Mouse (Mus musculus): Measurements from ENCODE around the gene Igf2. TPM values are rescaled to one million over a fixed set of nuclear protein-coding genes. Genes with fewer than 3 reads are reported as not detected.

Igf2 gene
- polyA plus RNA-seq (2016; fragmentation: Nextera tagmentation; extraction: Ambion mirVana), result 323 and 363 TPM in 2 replicates

DNA sequence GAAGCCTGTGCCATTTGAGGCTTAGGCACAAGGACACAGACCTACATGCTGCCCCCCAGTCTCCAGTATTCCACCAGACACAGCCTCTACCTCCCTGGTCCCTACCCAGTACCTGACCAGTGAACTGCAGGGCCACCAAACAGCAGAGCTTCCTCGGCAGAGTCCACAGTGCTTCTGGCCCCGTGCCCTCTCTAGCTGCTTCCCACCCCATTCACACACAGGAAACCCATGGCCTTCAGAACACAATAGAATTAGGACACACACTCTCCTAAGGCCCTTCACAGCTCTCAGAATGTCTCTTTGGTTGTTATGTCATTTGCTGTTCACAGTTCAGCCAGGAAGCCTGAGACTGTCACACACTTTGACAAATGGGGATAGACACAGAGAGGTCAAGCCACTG lies at the start of gene Igf2:
TSS of gene Igf2 (minus strand) at position 158 of the 400 bp plus-strand sequence.
- no peak for ATAC-seq (ENCODE audit: low FRiP score)
- WGBS, result 73% methylated on average over 2 of the region's 2 CpGs
- H3K27me3 ChIP-seq, result peaks cover 50% of the 10 kb centered on the region

DNA sequence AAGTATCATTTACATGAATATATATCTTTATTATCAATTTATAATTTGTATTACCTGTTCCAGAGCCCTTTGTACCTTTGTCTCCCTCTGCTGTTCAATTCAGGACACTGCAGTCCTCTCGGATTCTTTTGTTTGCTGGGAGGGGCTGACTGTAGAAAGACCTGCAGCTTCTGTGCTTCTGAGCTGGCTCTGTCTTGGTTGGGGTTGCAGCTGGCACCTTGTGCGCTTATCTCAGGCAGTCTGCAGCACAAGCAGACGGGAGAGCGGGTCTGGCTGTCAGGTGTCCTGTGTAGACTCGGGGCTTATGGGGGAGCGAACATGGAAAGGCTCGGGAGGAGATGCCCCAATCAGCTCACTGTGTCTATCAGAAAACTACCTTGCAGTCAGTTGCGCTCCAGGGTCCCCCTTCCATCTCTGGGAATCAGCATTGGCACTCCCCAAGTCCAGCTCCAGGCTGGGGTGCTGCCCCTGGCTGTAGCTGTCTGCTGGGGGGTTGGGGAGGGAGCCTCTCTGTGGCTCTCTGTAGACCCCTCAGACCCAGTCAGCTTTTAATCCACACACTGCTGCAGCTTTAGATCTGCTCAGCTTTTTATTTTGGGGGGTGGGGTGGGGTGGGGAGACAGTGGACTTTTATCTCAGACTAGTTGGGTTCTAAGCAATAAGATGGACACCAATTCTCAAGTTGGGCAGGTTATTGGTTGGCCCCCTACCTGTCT lies 48.3 kb upstream of the Igf2 start:
- peak overlapping the region; percentile 65 for H3K9ac ChIP-seq
- peak overlapping the region; percentile 49 for H3K4me2 ChIP-seq (replicated peaks)
- ATAC-seq (ENCODE audit: low FRiP score), result peak; percentile 56; the same call in 1 of the 2 replicates
- H3K27ac ChIP-seq, result no peak overlapping the region
- peak overlapping the region; percentile 29 for H3K4me3 ChIP-seq
- no peaks in the 10 kb centered on the region for H3K27me3 ChIP-seq
- no peaks in the 10 kb centered on the region for H3K9me3 ChIP-seq (replicated peaks)
- H3K4me1 ChIP-seq, result no peaks in the 10 kb centered on the region
- WGBS, result 21% methylated on average over 8 of the region's 8 CpGs
- H3K36me3 ChIP-seq, result no peaks in the 10 kb centered on the region

More for the DNA sequence above, at the start of gene Igf2:
- no peak within 1 kb of the TSS for H3K4me3 ChIP-seq
- H3K27ac ChIP-seq, result no peak within 1 kb of the TSS
- H3K4me2 ChIP-seq (replicated peaks), result no peak within 1 kb of the TSS
- H3K9me3 ChIP-seq (replicated peaks), result peaks cover 27% of the 10 kb centered on the region
- H3K9ac ChIP-seq, result no peak within 1 kb of the TSS
- H3K36me3 ChIP-seq, result no peaks in the 10 kb centered on the region
- 0 out of 2 replicates have a peak, but pooled peaks cover 3% of the 10 kb centered on the region for H3K4me1 ChIP-seq

DNA sequence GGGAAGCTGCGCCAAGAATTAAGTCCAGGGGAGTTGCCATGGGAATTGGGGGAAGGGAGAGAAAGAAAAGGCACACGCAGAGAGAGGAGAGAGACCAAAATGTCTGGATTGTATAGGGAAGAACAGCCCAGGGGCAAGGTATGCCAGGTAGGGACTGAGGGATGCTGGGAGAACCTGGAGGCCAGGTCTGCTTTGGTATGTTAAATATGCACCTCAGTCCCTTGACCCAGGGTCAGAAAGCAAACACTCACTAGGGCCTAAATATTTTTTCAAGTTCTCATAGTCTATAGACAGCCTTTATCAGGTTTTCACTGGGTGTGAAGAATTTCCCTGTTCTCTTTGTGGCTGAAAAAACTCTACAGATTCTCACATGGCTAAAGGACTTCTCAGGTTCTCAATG lies 40.3 kb upstream of the Igf2 start:
- no peak overlapping the region for H3K9ac ChIP-seq
- ATAC-seq (ENCODE audit: low FRiP score), result no peak
- 85% methylated on average over 2 of the region's 2 CpGs for WGBS
- H3K4me2 ChIP-seq (replicated peaks), result no peak overlapping the region
- no peak overlapping the region for H3K4me3 ChIP-seq
- no peaks in the 10 kb centered on the region for H3K36me3 ChIP-seq
- H3K27me3 ChIP-seq, result no peaks in the 10 kb centered on the region
- no peaks in the 10 kb centered on the region for H3K4me1 ChIP-seq
- no peaks in the 10 kb centered on the region for H3K9me3 ChIP-seq (replicated peaks)
- H3K27ac ChIP-seq, result no peak overlapping the region

DNA sequence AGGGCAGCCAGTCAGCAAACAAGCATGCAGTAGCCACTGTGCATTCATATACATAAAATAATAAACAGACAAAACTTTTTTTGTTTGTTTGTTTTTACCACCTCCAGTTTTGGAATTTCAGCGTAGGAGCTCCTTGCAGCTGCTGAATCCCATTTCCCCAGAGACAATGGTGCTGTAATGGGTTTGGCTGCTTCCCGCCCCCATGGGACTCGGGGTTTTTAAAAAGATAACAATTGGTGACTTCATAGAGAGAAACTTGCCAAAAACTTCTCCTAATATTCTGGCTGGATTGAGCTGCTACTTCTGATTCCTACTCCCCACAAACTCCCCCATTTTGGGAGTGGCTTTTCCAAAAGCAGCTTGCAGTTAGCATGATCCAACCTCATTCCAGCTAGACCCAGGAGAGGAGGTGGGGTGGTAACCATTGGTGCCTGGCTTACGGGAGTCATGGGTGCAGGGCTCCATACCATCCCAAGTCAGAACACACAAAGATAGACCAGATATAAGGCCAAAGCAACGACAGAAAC lies 32.8 kb upstream of the Igf2 start:
- Histone ChIP-seq H3K4me2 (replicated peaks) (no peak overlapping the region), H3K27me3 (no peaks in the 10 kb centered on the region), H3K4me1 (no peaks in the 10 kb centered on the region), H3K9me3 (replicated peaks) (no peaks in the 10 kb centered on the region), H3K4me3 (no peak overlapping the region), H3K36me3 (no peaks in the 10 kb centered on the region), H3K9ac (no peak overlapping the region), H3K27ac (no peak overlapping the region)
- no peak for ATAC-seq (ENCODE audit: low FRiP score)
- 67% methylated on average over 5 of the region's 5 CpGs for WGBS

DNA sequence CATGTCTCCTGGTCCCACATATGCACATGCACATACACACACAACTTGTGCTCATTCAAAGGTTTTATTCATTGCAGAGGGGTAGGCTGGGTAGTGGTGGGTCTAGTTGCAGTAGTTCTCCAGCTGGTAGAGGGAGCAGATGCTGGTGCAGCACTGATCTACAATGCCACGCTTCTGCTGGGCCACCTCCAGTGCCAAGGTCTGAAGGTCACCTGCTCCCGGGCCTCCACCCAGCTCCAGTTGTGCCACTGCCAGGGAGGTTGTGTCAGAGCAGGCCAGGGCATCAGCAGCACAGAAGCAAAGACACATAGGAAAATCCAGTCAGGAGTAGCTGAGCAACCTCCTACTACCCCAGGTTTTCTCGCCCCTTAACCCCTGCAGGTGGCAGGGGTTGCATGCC lies 12.0 kb upstream of the Igf2 start:
- no peaks in the 10 kb centered on the region for H3K36me3 ChIP-seq
- ATAC-seq (ENCODE audit: low FRiP score), result no peak
- H3K27me3 ChIP-seq, result peaks cover 5% of the 10 kb centered on the region
- no peak overlapping the region for H3K9ac ChIP-seq
- no peak overlapping the region for H3K4me2 ChIP-seq (replicated peaks)
- no peak overlapping the region for H3K27ac ChIP-seq
- H3K9me3 ChIP-seq (replicated peaks), result no peaks in the 10 kb centered on the region
- no peaks in the 10 kb centered on the region for H3K4me1 ChIP-seq
- H3K4me3 ChIP-seq, result no peak overlapping the region
- WGBS, result 91% methylated on average over 3 of the region's 3 CpGs

DNA sequence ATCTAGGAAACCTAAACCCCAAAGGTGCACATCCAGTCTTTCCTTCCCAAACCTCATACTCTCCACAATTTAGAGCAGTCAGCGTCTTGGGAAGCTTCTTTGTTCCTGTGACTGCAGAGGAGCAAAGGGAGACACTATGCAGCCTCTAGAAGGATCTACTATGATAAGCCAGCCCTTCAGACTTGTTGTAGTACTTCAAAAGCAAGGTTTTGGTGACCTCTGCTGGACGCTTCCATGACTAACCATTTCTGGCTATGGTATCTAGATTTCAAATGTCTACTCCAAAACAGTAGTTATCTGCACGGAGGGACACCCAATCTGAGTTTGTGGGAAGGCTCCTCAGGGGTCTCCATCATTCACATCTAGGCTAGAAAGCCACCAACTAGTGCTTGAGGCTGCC lies 9.0 kb upstream of the Igf2 start:
- H3K27ac ChIP-seq, result no peak overlapping the region

DNA sequence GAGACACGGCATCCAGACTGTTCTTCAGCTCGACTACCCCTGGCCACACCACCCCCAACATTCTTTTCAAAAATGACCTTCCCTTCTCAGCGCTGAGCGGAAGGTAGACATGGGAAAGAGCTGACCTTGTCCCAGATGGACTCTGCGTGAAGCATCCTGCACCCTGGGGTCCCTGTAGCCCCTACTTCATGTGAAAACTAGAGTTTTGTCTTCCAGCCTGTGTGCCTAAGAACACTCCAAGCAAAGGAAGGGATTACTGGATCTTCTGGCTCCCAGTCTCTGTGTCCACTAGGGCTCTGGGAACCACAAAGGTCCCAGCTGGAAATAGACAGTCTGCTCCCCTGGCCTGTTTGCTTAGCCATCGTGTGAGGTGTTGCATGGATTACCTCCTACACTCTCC lies 8.5 kb upstream of the Igf2 start:
- 70% methylated on average over 6 of the region's 6 CpGs for WGBS
- Histone ChIP-seq H3K9me3 (replicated peaks) (peaks cover 9% of the 10 kb centered on the region), H3K4me1 (no peaks in the 10 kb centered on the region), H3K36me3 (no peaks in the 10 kb centered on the region), H3K9ac (no peak overlapping the region), H3K27me3 (peaks cover 5% of the 10 kb centered on the region), H3K27ac (no peak overlapping the region), H3K4me3 (no peak overlapping the region), H3K4me2 (replicated peaks) (no peak overlapping the region)
- ATAC-seq (ENCODE audit: low FRiP score), result no peak

More for the DNA sequence above, 9.0 kb upstream of the Igf2 start:
- H3K4me1 ChIP-seq, result no peaks in the 10 kb centered on the region
- H3K4me3 ChIP-seq, result no peak overlapping the region
- no peaks in the 10 kb centered on the region for H3K36me3 ChIP-seq
- H3K27me3 ChIP-seq, result peaks cover 5% of the 10 kb centered on the region
- no peak for ATAC-seq (ENCODE audit: low FRiP score)
- 18% methylated on average over 3 of the region's 3 CpGs for WGBS
- H3K9ac ChIP-seq, result no peak overlapping the region
- H3K4me2 ChIP-seq (replicated peaks), result no peak overlapping the region
- peaks cover 6% of the 10 kb centered on the region; the same call in 1 of the 2 replicates for H3K9me3 ChIP-seq (replicated peaks)

DNA sequence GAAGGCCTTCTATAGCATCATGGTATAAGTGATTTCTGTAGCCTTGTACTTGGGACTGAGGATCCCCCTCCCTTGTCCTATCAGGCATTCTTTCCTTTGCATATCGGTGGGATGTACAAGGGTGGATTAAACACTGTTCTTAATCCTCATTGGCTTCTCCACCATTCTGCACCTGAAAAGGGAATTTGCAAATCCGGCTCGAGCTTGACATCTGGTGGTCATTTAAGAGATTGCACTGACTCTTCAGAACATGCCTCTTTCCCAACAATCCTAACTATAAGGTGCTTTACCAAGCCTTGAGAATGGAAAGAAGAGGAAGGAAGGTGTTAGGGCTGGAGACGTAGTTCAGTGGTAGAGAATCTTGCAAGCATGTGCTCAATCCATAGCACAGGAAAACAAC lies 5.5 kb upstream of the Igf2 start:
- Histone ChIP-seq H3K4me3 (no peak overlapping the region), H3K4me2 (replicated peaks) (no peak overlapping the region), H3K9me3 (replicated peaks) (peaks cover 27% of the 10 kb centered on the region), H3K27me3 (peaks cover 6% of the 10 kb centered on the region; the same call in 1 of the 2 replicates), H3K4me1 (no peaks in the 10 kb centered on the region), H3K36me3 (no peaks in the 10 kb centered on the region), H3K27ac (no peak overlapping the region), H3K9ac (no peak overlapping the region)
- 16% methylated on average over 4 of the region's 4 CpGs for WGBS
- ATAC-seq (ENCODE audit: low FRiP score), result no peak

DNA sequence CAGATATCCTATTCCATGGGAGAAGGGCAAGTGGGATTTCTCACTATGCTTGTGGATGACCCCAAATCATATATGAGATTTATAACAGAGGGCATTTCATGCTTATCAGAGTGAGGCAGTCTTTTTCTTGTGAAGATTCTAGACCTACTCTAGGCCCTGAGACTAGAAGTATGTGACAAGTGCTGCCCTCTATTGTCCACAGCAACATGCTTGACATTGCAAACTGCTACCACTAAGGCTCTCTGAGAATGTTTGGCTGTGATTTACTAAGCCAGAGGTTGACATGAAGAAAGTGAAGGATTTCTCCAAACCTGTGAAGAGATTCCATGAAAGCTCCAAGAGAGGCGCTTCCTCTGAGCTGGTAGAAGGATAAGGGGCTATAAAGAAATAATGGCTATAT lies 4.5 kb upstream of the Igf2 start:
- no peak for ATAC-seq (ENCODE audit: low FRiP score)
- Histone ChIP-seq H3K36me3 (no peaks in the 10 kb centered on the region), H3K9ac (no peak overlapping the region), H3K4me1 (no peaks in the 10 kb centered on the region), H3K27me3 (peaks cover 11% of the 10 kb centered on the region), H3K27ac (no peak overlapping the region), H3K4me3 (no peak overlapping the region), H3K4me2 (replicated peaks) (no peak overlapping the region), H3K9me3 (replicated peaks) (peaks cover 27% of the 10 kb centered on the region)
- 96% methylated on average over 1 of the region's 1 CpGs for WGBS

DNA sequence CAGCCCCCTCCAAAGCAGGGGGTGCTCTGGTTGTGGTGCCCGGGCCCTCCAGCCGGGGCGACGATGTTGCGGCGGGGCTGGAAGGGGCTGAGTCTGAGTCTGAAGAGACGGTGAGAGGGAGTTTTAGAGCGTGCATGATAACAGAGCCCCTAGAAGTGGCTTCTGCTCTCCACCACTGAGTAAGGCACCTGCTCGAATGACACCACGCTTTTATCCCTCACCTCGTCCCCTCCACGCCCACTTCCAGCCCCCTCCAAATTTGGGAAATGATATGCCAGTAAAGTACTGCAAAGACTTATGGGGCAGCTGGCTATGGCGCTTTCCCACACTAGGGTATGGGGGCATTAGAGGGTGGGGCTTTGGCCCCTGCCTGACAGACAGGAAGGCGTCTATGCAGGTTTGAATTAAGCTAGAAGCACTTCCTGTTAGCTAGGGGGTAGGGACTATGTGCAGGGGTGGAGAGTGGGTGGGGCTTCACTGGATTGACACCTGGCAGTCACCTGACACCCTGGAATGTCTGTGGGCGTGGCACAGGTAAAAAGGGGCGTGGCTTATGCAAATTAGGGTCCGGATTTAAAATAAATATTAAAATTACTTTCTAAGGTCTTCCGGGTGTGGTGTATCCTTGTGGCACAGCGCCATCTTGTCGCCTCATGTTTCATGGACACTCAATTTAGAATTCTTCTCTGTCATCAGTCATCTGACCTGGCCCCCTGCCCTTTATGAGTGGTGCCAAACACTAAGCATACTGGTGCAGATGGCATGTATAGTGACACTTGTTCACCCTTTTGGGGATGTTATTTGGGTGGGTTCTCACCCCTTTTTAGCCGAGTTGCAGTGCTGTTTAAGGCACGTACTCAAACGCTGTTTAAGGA lies 3.4 kb upstream of the Igf2 start, which contains the start of gene Gm49394:
TSS of gene Gm49394 (minus strand) at position 192 of the 875 bp plus-strand sequence.
- Histone ChIP-seq H3K4me2 (replicated peaks) (no peak within 1 kb of the TSS), H3K9me3 (replicated peaks) (peaks cover 27% of the 10 kb centered on the region), H3K36me3 (no peaks in the 10 kb centered on the region), H3K27me3 (peaks cover 22% of the 10 kb centered on the region), H3K4me1 (no peaks in the 10 kb centered on the region), H3K9ac (no peak within 1 kb of the TSS), H3K27ac (no peak within 1 kb of the TSS), H3K4me3 (no peak within 1 kb of the TSS)
- 84% methylated on average over 23 of the region's 23 CpGs for WGBS
- no peak for ATAC-seq (ENCODE audit: low FRiP score)

DNA sequence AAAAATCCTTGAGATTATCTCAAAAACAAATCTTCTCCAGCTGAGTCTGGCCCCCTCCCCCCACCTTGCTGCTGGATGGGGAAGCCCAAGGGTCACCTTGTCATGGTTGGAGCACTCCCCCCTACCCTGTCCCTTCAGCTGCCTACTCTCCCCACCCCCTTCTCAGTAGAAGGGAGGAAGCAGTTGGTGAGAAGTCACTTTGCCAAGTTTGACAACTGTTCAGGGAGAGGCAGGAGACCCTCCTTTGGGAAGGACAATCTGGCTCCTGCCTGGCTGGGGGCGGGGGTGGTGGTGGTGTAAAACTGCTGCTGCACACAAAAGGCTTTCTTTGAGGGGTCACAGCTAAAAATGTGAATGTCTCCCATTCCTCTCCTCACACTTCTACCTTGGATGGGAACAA lies 1.7 kb upstream of the Igf2 start:
- Histone ChIP-seq H3K27ac (no peak overlapping the region), H3K27me3 (peaks cover 38% of the 10 kb centered on the region), H3K36me3 (no peaks in the 10 kb centered on the region), H3K4me1 (0 out of 2 replicates have a peak, but pooled peaks cover 3% of the 10 kb centered on the region), H3K9me3 (replicated peaks) (peaks cover 27% of the 10 kb centered on the region), H3K9ac (no peak overlapping the region), H3K4me2 (replicated peaks) (no peak overlapping the region), H3K4me3 (no peak overlapping the region)
- no peak for ATAC-seq (ENCODE audit: low FRiP score)
- WGBS, result 71% methylated on average over 1 of the region's 1 CpGs

DNA sequence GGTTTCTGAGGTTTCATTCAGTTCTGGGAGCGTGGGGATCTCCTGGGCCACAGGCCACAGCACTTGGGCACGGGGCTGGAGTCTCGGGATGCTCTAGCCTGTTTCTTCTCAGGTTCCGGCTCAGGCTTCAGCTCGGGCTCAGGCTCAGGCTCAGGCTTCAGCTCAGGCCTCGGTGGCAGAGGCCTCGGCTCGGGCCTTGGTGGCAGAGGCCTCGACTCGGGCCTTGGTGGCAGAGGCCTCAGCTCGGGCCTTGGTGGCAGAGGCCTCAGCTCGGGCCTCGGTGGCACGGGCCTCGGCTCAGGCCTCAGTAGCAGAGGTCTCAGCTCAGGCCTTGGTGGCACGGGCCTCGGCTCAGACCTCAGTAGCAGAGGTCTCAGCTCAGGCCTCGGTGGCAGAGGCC lies 905 bp upstream of the Igf2 start:
- 94% methylated on average over 18 of the region's 18 CpGs for WGBS
- Histone ChIP-seq H3K27ac (no peak overlapping the region), H3K4me1 (0 out of 2 replicates have a peak, but pooled peaks cover 3% of the 10 kb centered on the region), H3K9ac (no peak overlapping the region), H3K4me3 (no peak overlapping the region), H3K27me3 (peaks cover 46% of the 10 kb centered on the region), H3K4me2 (replicated peaks) (no peak overlapping the region), H3K36me3 (no peaks in the 10 kb centered on the region), H3K9me3 (replicated peaks) (peaks cover 27% of the 10 kb centered on the region)
- ATAC-seq (ENCODE audit: low FRiP score), result no peak

Measured in hindbrain, embryonic 12.5 days (tissue).